Comparison of ENCODE assay signal across 7 mouse cellular contexts in genomic region chr19:8802130-8802821, GRCm38 (mm10). TPM values are rescaled to one million over a fixed set of nuclear protein-coding genes. Genes with fewer than 3 reads are reported as not detected.
DNase-seq lines count a peak whose midpoint lies in the region; ATAC-seq lines count a peak whose summit lies in the region.

Zbtb3 (plus strand) TSS chr19:8802555.

- H3K27me3 ChIP-seq in embryonic facial prominence, embryonic 12.5 days: no peaks in the 10 kb centered on the region
- H3K27me3 ChIP-seq in limb, embryonic 11.5 days (ENCODE audit: control insufficient read depth, insufficient read depth, low read length): no peaks in the 10 kb centered on the region
- H3K27me3 ChIP-seq in midbrain, embryonic 14.5 days (ENCODE audit: control insufficient read depth, insufficient read depth, low read length): no peaks in the 10 kb centered on the region

- WGBS in embryonic facial prominence, embryonic 12.5 days: under 1% methylated on average over 30 of the region's 30 CpGs
- under 1% methylated on average over 30 of the region's 30 CpGs for WGBS in limb, embryonic 11.5 days
- under 1% methylated on average over 30 of the region's 30 CpGs for WGBS in midbrain, embryonic 14.5 days

- peaks cover 12% of the 10 kb centered on the region for H3K4me1 ChIP-seq in embryonic facial prominence, embryonic 12.5 days
- H3K4me1 ChIP-seq in limb, embryonic 11.5 days (ENCODE audit: control insufficient read depth, insufficient read depth, low read length): peaks cover 9% of the 10 kb centered on the region; the same call in 1 of the 2 replicates
- H3K4me1 ChIP-seq in midbrain, embryonic 14.5 days (ENCODE audit: control insufficient read depth, insufficient read depth, low read length): peaks cover 16% of the 10 kb centered on the region

- peaks cover 30% of the 10 kb centered on the region for H3K36me3 ChIP-seq in embryonic facial prominence, embryonic 12.5 days
- peaks cover 2% of the 10 kb centered on the region; the same call in 1 of the 2 replicates for H3K36me3 ChIP-seq in limb, embryonic 11.5 days (ENCODE audit: control insufficient read depth, insufficient read depth, low read length)
- H3K36me3 ChIP-seq in midbrain, embryonic 14.5 days (ENCODE audit: control insufficient read depth, insufficient read depth, low read length): peaks cover 27% of the 10 kb centered on the region; the same call in 1 of the 2 replicates

- peak within 1 kb of the TSS; percentile 62 for H3K4me2 ChIP-seq in embryonic facial prominence, embryonic 12.5 days (replicated peaks)
- H3K4me2 ChIP-seq in limb, embryonic 11.5 days (ENCODE audit: low read depth, severe bottlenecking): peak within 1 kb of the TSS; percentile 52
- peak within 1 kb of the TSS; percentile 71 for H3K4me2 ChIP-seq in midbrain, embryonic 14.5 days (ENCODE audit: low read length)

- peak within 1 kb of the TSS; percentile 53 for H3K4me3 ChIP-seq in embryonic facial prominence, embryonic 12.5 days
- H3K4me3 ChIP-seq in limb, embryonic 11.5 days (ENCODE audit: low read depth, low read length): peak within 1 kb of the TSS; percentile 42
- peak within 1 kb of the TSS; percentile 53 for H3K4me3 ChIP-seq in midbrain, embryonic 14.5 days (replicated peaks; ENCODE audit: low read depth, low read length)

- peak; percentile 96 for ATAC-seq in embryonic facial prominence, embryonic 12.5 days (ENCODE audit: insufficient number of reproducible peaks, insufficient read depth, low FRiP score, low TSS enrichment)
- ATAC-seq in limb, embryonic 11.5 days (ENCODE audit: insufficient number of reproducible peaks, low FRiP score, low TSS enrichment, low read depth): peak; percentile 95
- ATAC-seq in midbrain, embryonic 14.5 days (ENCODE audit: low FRiP score, low TSS enrichment): peak; percentile 98

- no peaks in the 10 kb centered on the region for H3K9me3 ChIP-seq in embryonic facial prominence, embryonic 12.5 days
- no peaks in the 10 kb centered on the region for H3K9me3 ChIP-seq in limb, embryonic 11.5 days (ENCODE audit: control insufficient read depth, low read length)
- H3K9me3 ChIP-seq in midbrain, embryonic 14.5 days (ENCODE audit: control insufficient read depth, low read length): no peaks in the 10 kb centered on the region

- H3K27ac ChIP-seq in embryonic facial prominence, embryonic 12.5 days: peak within 1 kb of the TSS; percentile 86
- H3K27ac ChIP-seq in limb, embryonic 11.5 days (replicated peaks; ENCODE audit: low read depth, low read length): 0 out of 2 replicates have a peak within 1 kb of the TSS, but pooled peaks have one; percentile 64
- peak within 1 kb of the TSS; percentile 85 for H3K27ac ChIP-seq in midbrain, embryonic 14.5 days (replicated peaks; ENCODE audit: low read depth, low read length)

- peak; percentile 86 for DNase-seq in adrenal gland, postnatal 25 days
- DNase-seq in heart, adult 11 months: peak; percentile 100
- DNase-seq in kidney, adult 18-20 months: peak; percentile 93
- peak; percentile 94 for DNase-seq in limb, embryonic 11.5 days (ENCODE audit: low spot score)
- DNase-seq in midbrain, embryonic 14.5 days: peak; percentile 97
- peak; percentile 80 to 89 for DNase-seq in spleen, adult 18-20 months

- H3K9ac ChIP-seq in embryonic facial prominence, embryonic 12.5 days: peak within 1 kb of the TSS; percentile 38; the same call in 1 of the 2 replicates
- H3K9ac ChIP-seq in limb, embryonic 11.5 days (ENCODE audit: low read length): peak within 1 kb of the TSS; percentile 57; the same call in 1 of the 2 replicates
- peak within 1 kb of the TSS; percentile 52 for H3K9ac ChIP-seq in midbrain, embryonic 14.5 days (replicated peaks; ENCODE audit: low read length)

RNA-seq across cellular contexts. Expression of gene Zbtb3, which starts in this region (rescaled TPM):
- 2.4 and 3.9 TPM in 2 replicates for total RNA-seq in adrenal gland, postnatal 25 days (2021)
- 6.5 and 7.2 TPM in 2 replicates for polyA plus RNA-seq in embryonic facial prominence, embryonic 12.5 days (2016; fragmentation: Nextera tagmentation; extraction: Ambion mirVana)
- polyA plus RNA-seq in limb, embryonic 11.5 days (2014; fragmentation: Nextera tagmentation; extraction: Ambion mirVana): 4.8 and 5.0 TPM in 2 replicates
- polyA plus RNA-seq in midbrain, embryonic 14.5 days (2014; fragmentation: Nextera tagmentation; extraction: Ambion mirVana): 7.2 and 7.9 TPM in 2 replicates

Comparison
In these comparisons a context has a peak if more than half of its experiments do, and no peak if none do; other contexts are left out.
1. Peak in every context shown above with its lines: DNase-seq, ATAC-seq, H3K4me3 ChIP-seq and H3K27ac ChIP-seq.